Mouse (Mus musculus) layer of hippocampus, postnatal 36 days (tissue): ENCODE measurements around the gene Myog. TPM values are rescaled to one million over a fixed set of nuclear protein-coding genes. Genes with fewer than 3 reads are reported as not detected.

Experiments used
- DNase-seq, 2 experiments: peaks; one replicate each; pipeline ENCODE4 v3.0.0; 2022
- total RNA-seq, 2 experiments: library from RNA; stranded (reverse); gene quantifications; 2 replicates each; pipeline ENCODE4 v1.2.3; 2021

Myog gene
- total RNA-seq, 2 experiments from 2014 or later = not detected

DNA sequence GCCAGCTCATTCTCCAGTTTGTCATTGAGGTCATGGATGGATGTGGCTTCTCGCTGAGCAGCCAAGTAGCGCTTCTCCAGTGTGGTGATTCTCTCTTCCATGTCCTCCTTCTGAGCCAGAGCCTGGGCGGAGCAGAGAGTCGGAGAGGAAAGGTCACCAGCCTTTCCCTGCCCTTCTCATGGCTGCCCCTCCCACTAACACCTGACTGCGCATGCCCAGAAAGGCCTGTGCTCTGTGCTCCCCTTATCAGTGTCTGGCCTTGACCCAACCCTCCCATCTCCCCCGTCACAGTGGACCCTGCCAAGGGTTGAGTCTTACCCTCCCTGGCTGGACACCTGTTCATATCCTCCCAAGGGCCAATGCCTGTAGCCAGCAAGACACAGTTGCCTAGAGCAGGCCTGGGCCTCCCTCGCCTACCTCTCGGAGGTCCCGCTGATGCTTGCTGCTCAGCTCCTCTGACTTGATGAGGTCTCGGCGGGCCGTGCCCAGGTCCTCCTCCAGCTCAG, 37.1 kb downstream of the Myog start:
- DNase-seq = no peak

GRCm38 (mm10) chr1:134331879-134332635, 42.3 kb downstream of the Myog start:
- DNase-seq = peak; percentile 73

DNA sequence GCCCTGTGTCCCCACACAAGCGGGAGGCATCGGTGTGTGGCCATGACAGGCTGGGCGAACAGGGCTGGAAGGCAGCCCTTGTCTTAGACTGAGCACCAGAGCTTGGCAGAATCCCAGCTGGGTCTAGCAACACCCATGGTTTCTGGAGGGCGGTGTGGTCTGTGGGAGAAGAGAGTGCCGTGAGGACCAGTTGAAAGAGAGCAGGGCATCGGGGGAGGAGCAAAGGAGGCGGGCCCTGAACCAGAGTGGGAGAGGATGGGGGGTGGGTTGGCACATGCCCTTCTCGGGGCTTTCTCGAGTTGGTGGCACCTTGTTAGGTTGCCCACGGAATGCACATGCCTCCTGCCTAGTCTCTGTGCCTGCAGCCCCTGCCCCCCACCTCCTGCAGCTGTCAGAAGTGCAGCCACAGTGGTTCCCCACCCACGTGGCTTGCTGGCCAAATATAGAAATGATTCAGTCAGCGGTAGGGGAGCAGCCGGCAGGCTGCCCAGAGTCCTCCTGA, 43.0 kb downstream of the Myog start, which contains the start of gene Ppfia4:
Ppfia4 (minus strand) TSS at position 159 of the 502 bp plus-strand sequence.
- DNase-seq = peak in 1 of 2 experiments; percentile 50

DNA sequence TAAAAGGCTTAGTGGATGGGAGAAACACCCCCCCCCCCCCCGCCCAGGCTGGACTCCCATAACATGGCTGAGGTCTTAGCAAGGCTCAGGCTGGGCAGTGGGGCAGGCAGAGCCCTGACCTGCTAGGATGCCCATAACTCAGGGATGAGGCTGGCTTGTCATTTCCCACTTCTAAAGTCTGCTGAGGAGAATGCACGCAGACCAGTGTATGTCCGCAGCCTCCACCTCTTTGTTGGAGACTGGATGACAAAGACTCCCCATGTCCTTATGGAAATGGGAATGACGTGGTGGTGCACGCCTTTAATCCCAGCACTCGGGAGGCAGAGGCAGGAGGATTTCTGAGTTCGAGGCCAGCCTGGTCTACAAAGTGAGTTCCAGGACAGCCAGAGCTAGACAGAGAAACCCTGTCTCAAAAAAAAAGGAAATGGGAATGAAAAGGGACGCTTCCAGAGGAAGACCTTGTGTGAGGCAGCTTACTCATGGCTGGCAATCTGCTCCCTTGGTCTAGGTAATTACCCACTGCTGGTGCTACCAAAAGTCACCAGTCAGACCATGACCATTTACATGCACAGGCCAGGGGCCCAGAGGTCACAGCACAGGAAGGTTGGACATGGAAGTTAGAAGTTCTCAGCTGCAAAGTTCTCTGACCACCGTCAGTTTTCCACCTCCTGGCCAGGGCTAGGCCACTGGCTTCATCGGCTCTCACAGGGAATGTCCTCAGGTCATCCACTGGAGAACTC, 43.8 kb downstream of the Myog start:
- no peak for DNase-seq

DNA sequence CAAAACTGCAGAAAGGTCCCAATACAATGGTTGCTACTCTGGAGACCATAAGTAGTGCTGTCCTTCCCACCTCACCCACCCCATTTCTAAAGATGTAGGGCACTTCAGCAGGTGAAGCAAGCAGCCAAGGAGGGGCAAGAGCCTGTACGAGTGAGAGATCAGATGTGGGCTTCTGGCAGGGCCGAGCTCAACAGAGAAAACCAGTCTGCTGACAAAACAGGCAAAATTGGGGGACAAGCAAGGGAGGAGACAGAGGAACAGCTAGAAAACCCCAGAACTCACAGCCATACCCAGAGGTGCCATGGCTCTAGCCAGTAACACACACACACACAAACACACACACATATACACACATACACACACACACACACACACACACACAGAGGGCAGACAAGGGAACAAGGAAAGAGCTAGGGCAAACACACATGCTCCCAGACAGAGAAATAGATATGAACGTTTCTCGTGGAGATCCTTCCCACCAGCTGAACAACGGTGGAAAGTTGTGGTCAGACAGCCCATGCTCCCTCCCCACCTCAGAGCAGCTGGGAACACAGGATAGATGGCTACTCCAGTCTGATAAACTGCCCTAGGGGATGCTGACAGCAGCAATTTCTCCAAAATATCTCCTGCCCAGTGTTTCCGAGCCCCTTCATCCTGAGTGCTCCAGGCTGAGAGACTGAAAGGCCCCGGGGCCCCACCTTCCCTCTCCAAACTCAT, 44.5 kb downstream of the Myog start:
- no peak for DNase-seq

DNA sequence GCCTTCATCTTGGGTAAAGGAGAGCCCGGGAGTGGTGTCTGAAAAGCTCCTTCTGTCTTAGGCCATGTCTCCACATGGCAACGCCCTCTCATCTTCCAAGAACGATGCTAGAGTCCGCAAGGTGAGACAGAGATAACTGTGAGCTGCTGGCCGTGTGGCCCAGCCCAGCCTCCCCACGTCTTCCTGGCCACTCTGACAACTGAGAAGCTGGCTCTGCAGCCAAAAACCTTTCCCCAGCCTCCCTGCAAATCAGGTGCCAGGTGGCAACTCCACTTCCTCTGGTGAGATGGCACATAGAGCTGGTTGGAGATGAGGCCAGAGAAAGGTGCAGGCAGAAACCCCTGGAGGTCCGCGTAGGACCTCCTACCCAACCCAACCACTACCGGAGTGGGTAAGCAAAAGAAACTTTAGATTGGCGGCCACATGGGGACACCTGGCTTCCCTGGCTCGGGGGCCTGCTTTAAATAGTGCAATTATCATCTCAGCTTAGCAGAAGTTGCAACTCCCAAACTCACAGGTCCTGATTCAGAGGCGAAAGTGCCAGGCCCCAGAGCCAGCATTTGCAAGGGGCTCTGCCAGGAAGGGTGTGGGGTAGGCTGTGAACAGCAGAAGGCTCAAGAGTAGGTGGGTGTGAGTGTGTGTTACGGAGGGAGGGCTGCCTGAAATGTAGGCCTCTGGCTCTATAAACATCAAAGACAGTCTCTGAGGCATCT, 45.6 kb downstream of the Myog start:
- DNase-seq = peak in 1 of 2 experiments; percentile 60

DNA sequence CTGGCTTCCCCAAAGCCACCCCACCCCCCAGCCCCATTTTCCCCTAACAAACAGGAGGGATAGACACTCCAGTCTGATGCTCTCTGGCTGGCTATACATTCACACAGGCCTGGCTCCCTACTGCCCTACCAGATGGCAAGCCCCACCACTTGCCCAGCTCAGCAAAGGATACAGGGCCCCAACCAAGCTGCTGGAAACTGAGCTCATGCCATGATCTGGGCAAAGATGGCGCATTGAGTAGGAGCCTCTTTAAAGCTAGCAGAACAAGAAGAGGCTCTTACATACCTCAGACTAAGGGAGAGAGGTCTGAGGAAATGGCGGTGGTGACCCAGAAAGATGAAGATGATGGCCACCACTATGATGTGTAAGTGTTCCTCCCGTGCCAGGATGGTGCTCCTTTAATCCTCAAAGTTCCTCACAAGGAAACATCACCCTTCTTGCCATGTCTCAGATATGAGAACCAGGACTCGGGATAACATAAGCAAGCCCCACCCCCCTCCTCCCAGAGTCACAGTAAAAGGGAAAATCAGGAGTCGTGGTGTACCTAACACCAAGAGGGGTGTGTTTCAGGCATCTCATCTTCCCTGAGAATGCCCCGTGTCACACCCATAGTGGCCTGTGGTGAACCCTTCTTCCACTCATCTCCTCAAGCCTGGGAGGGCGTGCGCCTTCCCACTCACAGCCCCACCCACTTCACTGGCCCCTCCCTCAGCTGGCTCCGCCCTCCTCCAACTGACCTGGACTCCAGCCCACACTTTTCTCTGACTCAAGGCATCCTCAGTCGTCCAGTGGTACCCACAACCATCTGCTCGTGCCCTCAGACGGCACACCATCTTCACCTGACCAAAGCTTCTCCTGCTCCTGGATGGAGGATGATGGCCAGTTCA, 46.4 kb downstream of the Myog start:
- DNase-seq = peak in 1 of 2 experiments; percentile 1

- peak in 1 of 2 experiments; percentile 1 for DNase-seq
Observed at GRCm38 (mm10) chr1:134336958-134337710, 47.3 kb downstream of the Myog start.

GRCm38 (mm10) chr1:134339162-134339561, 49.4 kb downstream of the Myog start:
- DNase-seq = no peak

DNA sequence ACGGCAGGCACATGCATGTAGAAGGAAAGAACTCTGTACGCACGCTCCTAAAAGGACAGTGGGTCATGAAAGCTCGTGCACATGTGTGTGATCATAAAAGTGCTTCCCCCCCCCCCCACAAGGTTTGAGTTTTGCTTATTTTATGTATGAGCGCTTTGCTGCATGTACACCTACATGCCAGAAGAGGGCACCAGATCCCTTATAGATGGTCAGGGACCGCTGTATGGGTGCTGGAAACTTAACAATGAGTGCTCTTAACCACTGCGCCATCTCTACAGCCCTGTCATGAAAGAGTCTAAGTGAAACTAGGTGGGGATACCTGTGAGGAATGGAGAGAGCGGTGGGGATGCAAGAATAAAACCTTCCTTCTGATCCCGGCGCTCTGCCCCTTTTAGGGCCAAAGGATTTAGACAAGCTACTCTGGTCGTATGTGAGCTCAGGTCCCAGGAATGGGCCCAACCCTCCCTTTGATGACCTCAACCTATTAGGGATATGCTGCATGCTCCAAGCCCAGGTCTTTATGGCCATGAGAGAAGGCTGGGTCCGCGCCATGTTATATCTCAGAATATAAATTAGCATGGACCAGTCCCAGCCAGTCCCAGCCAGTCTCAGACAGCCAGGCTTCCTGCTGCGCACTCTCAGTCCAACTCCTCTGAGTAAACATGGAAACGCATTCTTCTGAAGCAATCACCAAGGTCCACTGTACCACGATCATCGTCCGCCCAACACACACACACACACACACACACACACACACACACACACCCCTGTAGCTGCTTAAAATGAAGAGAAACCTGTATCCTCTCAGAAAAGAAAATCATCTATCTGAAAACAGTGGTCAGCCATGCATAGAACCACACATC, 50.2 kb downstream of the Myog start:
- no peak for DNase-seq

DNA sequence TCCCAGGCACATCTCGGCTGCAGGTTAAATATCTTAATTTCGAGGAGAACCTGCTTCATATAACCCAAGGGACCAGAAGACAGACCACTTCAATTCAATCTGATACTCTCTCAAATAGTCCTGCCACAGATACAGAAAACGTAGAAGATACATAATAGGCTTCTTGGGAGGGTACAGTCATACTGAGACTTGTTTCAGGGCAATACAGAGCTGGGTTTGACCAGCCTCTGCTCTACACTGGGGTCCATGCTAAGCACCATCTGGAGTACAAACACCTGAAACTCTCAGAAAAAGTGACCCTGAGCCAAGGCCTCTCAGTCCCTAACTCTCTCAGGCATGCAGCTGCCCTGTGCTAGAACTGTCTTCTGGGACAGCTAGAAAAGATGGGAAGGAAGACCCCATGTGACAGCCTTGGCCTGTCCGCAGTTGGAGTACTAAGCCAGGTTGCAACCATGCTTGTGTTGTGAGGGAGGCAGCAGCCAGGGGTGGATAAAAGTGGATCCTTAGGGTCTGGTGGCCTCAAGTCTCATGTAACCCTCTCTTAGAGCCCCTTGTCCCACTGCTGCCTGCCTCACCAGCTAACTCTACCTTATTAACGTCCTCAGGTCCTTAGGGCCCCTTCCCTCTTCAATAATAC, 52.0 kb downstream of the Myog start:
- DNase-seq = no peak

Other genes starting within 250 kb of the Myog start
- 10 to 100 TPM; 18.7 to 18.9 TPM for gene Btg2, start 210.9 kb upstream of the Myog start, total RNA-seq
- not detected for gene Chit1, start 178.7 kb upstream of the Myog start, total RNA-seq
- gene Chil1, start 107.8 kb upstream of the Myog start, total RNA-seq = 10 to 100 TPM; 11.3 to 13.8 TPM
- gene Mybph, start 96.5 kb upstream of the Myog start, total RNA-seq = under 1 TPM; 0.28 to 0.30 TPM
- 100 to 1,000 TPM; 216 to 224 TPM for gene Adora1, start 54.6 kb upstream of the Myog start, total RNA-seq
- gene Ppfia4, start 42.9 kb downstream of the Myog start, total RNA-seq = 10 to 100 TPM; 68.8 to 70.0 TPM
- gene Tmem183a, start 72.0 kb downstream of the Myog start, total RNA-seq = 10 to 100 TPM; 70.5 to 75.0 TPM
- gene 4933406M09Rik, start 96.0 kb downstream of the Myog start, total RNA-seq = not detected
- 10 to 100 TPM; 27.2 to 29.4 TPM for gene Cyb5r1, start 115.6 kb downstream of the Myog start, total RNA-seq
- gene Adipor1, start 125.4 kb downstream of the Myog start, total RNA-seq = 10 to 100 TPM; 57.5 to 57.7 TPM
- 10 to 100 TPM; 43.8 to 44.9 TPM for gene Klhl12, start 165.5 kb downstream of the Myog start, total RNA-seq
- 10 to 100 TPM; 25.2 to 26.1 TPM for gene Rabif, start 204.7 kb downstream of the Myog start, total RNA-seq